In genomic region chr2:167058814-167059387, GRCm38 (mm10) we compare ENCODE assay signal across 19 mouse cellular contexts. TPM values are rescaled to one million over a fixed set of nuclear protein-coding genes. Genes with fewer than 3 reads are reported as not detected.
DNase-seq lines count a peak whose midpoint lies in the region; ATAC-seq and TF ChIP-seq lines count a peak whose summit lies in the region.
"Had no signal": no experiment of that assay in that cellular context is flagged by ENCODE, and none has a peak within 500 bp of the region (broad histone marks: within the 10 kb centered on the region; RNA-seq: fewer than 3 reads in every experiment).

No protein-coding gene starts in this region.

- peaks cover 3% of the 10 kb centered on the region for H3K4me1 ChIP-seq in heart, embryonic 11.5 days (ENCODE audit: control insufficient read depth, insufficient read depth, low read length)
- peaks cover 39% of the 10 kb centered on the region for H3K4me1 ChIP-seq in kidney, embryonic 16.5 days (ENCODE audit: insufficient read depth, low read length)
- H3K4me1 ChIP-seq in ES-E14 (ENCODE audit: control insufficient read depth in 2 of 2, insufficient read depth in 2 of 2, low read length in 2 of 2, poor library complexity in 1 of 2) = peaks cover 10 to 12% of the 10 kb centered on the region in 2 experiments
- peaks cover 29% of the 10 kb centered on the region for H3K4me1 ChIP-seq in liver, postnatal 0 days (ENCODE audit: insufficient read depth)
- peaks cover 7% of the 10 kb centered on the region for H3K4me1 ChIP-seq in forebrain, embryonic 11.5 days (replicated peaks; ENCODE audit: control insufficient read depth, insufficient read depth, low read length)

- H3K27ac ChIP-seq in heart, embryonic 11.5 days (ENCODE audit: low read depth, low read length) = peak overlapping the region; percentile 12; the same call in 1 of the 2 replicates
- peak overlapping the region; percentile 71 for H3K27ac ChIP-seq in kidney, embryonic 16.5 days (ENCODE audit: low read length)
- peak overlapping the region; percentile 80; the same call in 1 of the 2 replicates for H3K27ac ChIP-seq in ES-E14 (ENCODE audit: insufficient read depth, low read depth, low read length, poor library complexity, severe bottlenecking)
- H3K27ac ChIP-seq in liver, postnatal 0 days (ENCODE audit: low read depth) = peak overlapping the region; percentile 58
- H3K27ac ChIP-seq in forebrain, embryonic 11.5 days (ENCODE audit: low read depth, low read length) = no peak overlapping the region
- H3K27ac ChIP-seq: hindbrain, postnatal 0 days; neural tube, embryonic 15.5 days had no signal

- no peaks in the 10 kb centered on the region for H3K27me3 ChIP-seq in heart, embryonic 11.5 days (ENCODE audit: control insufficient read depth, insufficient read depth, low read length)
- H3K27me3 ChIP-seq in kidney, embryonic 16.5 days (ENCODE audit: insufficient read depth, low read length) = no peaks in the 10 kb centered on the region
- no peaks in the 10 kb centered on the region for H3K27me3 ChIP-seq in liver, postnatal 0 days (ENCODE audit: insufficient read depth, low read length)
- H3K27me3 ChIP-seq in forebrain, embryonic 11.5 days (ENCODE audit: control insufficient read depth, insufficient read depth, low read length) = no peaks in the 10 kb centered on the region
- H3K27me3 ChIP-seq: neural tube, embryonic 15.5 days had no signal

- no peak overlapping the region for H3K9ac ChIP-seq in heart, embryonic 11.5 days (ENCODE audit: low read depth, low read length)
- H3K9ac ChIP-seq in kidney, embryonic 16.5 days (replicated peaks; ENCODE audit: low read length) = no peak overlapping the region
- H3K9ac ChIP-seq in ES-E14 (ENCODE audit: insufficient read depth, low read depth, low read length, poor library complexity, severe bottlenecking) = no peak overlapping the region
- H3K9ac ChIP-seq in liver, postnatal 0 days (replicated peaks) = no peak overlapping the region; the same call in 1 of the 2 replicates
- H3K9ac ChIP-seq in forebrain, embryonic 11.5 days (ENCODE audit: low read length) = no peak overlapping the region
- H3K9ac ChIP-seq: lung, embryonic 14.5 days had no signal

- 61% methylated on average over 3 of the region's 3 CpGs for WGBS in heart, embryonic 11.5 days (ENCODE audit: insufficient replicate concordance)
- 52% methylated on average over 3 of the region's 3 CpGs for WGBS in kidney, embryonic 16.5 days
- WGBS in liver, postnatal 0 days (ENCODE audit: insufficient replicate concordance) = 73% methylated on average over 3 of the region's 3 CpGs
- 66% methylated on average over 3 of the region's 3 CpGs for WGBS in forebrain, embryonic 11.5 days

- H3K4me2 ChIP-seq in heart, embryonic 11.5 days = no peak overlapping the region
- 0 out of 2 replicates have a peak overlapping the region, but pooled peaks have one; percentile 24 for H3K4me2 ChIP-seq in kidney, embryonic 16.5 days (replicated peaks; ENCODE audit: low read depth, low read length)
- H3K4me2 ChIP-seq in liver, postnatal 0 days (ENCODE audit: low read depth, low read length) = peak overlapping the region; percentile 89
- no peak overlapping the region for H3K4me2 ChIP-seq in forebrain, embryonic 11.5 days (ENCODE audit: low read depth, low read length, severe bottlenecking)
- H3K4me2 ChIP-seq: lung, embryonic 14.5 days; neural tube, embryonic 15.5 days had no signal

- no peak for DNase-seq in heart, adult 9 months (ENCODE audit: low spot score in 2 of 2)
- no peak for DNase-seq in kidney, postnatal 36 days
- peak; percentile 77 for DNase-seq in ES-E14 (ENCODE audit: low read depth, low spot score)
- DNase-seq in liver, postnatal 0 days = no peak
- no peak for DNase-seq in embryo, embryonic 9.5 days (ENCODE audit: extremely low spot score)
- DNase-seq in forebrain, embryonic 11.5 days (ENCODE audit: low spot score) = no peak
- DNase-seq: cerebellum, adult 11-12 months; cerebellum, postnatal 25 days; midbrain, embryonic 14.5 days; right cerebral cortex, postnatal 25 days; thymus, postnatal 4 days had no signal

- ATAC-seq in heart, embryonic 11.5 days (replicated peaks; ENCODE audit: insufficient number of reproducible peaks, low FRiP score, low TSS enrichment) = no peak
- ATAC-seq in kidney, embryonic 16.5 days (ENCODE audit: low FRiP score, low TSS enrichment) = no peak
- no peak for ATAC-seq in liver, postnatal 0 days
- no peak for ATAC-seq in forebrain, embryonic 11.5 days (replicated peaks; ENCODE audit: low FRiP score)
- ATAC-seq: forebrain, embryonic 14.5 days; hindbrain, postnatal 0 days had no signal

- no peak for TF ChIP-seq CTCF in liver, postnatal 0 days (IDR thresholded peaks at IDR 0.05; ENCODE audit: low read depth)

- peaks cover 18% of the 10 kb centered on the region for H3K36me3 ChIP-seq in heart, embryonic 11.5 days (ENCODE audit: control insufficient read depth, insufficient read depth, low read length)
- peaks cover 37% of the 10 kb centered on the region for H3K36me3 ChIP-seq in kidney, embryonic 16.5 days (ENCODE audit: insufficient read depth, low read length)
- peaks cover 39% of the 10 kb centered on the region for H3K36me3 ChIP-seq in ES-E14 (ENCODE audit: control insufficient read depth, insufficient read depth, low read length, poor library complexity, severe bottlenecking)
- H3K36me3 ChIP-seq in liver, postnatal 0 days (replicated peaks; ENCODE audit: insufficient read depth, low read length) = peaks cover 53% of the 10 kb centered on the region
- peaks cover 8% of the 10 kb centered on the region; the same call in 1 of the 2 replicates for H3K36me3 ChIP-seq in forebrain, embryonic 11.5 days (ENCODE audit: control insufficient read depth, insufficient read depth, low read length)

- in situ Hi-C loops in ES-E14 (cut with MboI; ENCODE audit: low sequenced_read_pairs in 2 of 2, unreplicated experiment in 2 of 2) = no loop called here

- H3K9me3 ChIP-seq in heart, embryonic 11.5 days (replicated peaks; ENCODE audit: control insufficient read depth, low read length) = no peaks in the 10 kb centered on the region
- no peaks in the 10 kb centered on the region for H3K9me3 ChIP-seq in kidney, embryonic 16.5 days (ENCODE audit: low read length)
- H3K9me3 ChIP-seq in ES-E14 (ENCODE audit: control insufficient read depth, insufficient read depth, low read depth, low read length) = no peaks in the 10 kb centered on the region
- H3K9me3 ChIP-seq in liver, postnatal 0 days (ENCODE audit: low read length) = no peaks in the 10 kb centered on the region
- H3K9me3 ChIP-seq in forebrain, embryonic 11.5 days (ENCODE audit: control insufficient read depth, low read length) = no peaks in the 10 kb centered on the region
- H3K9me3 ChIP-seq: G1E; neural tube, embryonic 15.5 days had no signal

- no peak for TF ChIP-seq EP300 in liver, postnatal 0 days (IDR thresholded peaks at IDR 0.05; ENCODE audit: low read depth)

- no peak overlapping the region for H3K4me3 ChIP-seq in heart, embryonic 11.5 days (ENCODE audit: low read depth, low read length)
- no peak overlapping the region for H3K4me3 ChIP-seq in kidney, embryonic 16.5 days (ENCODE audit: low read length)
- H3K4me3 ChIP-seq in ES-E14 (ENCODE audit: insufficient read depth in 1 of 2, low read depth in 1 of 2, low read length in 2 of 2, poor library complexity in 1 of 2, severe bottlenecking in 1 of 2) = no peak overlapping the region
- H3K4me3 ChIP-seq in liver, postnatal 0 days (ENCODE audit: low read depth, low read length) = no peak overlapping the region
- H3K4me3 ChIP-seq in forebrain, embryonic 11.5 days (ENCODE audit: low read depth, low read length) = no peak overlapping the region
- H3K4me3 ChIP-seq: myocyte; neural tube, embryonic 15.5 days had no signal

TF ChIP-seq in ES-E14, 5 proteins besides CTCF, POLR2A, EP300 and RAD21:
- TF ChIP-seq ZNF384 (IDR thresholded peaks at IDR 0.05; ENCODE audit: low read depth, low read length) (peak; percentile 97), MAFK (IDR thresholded peaks at IDR 0.05; ENCODE audit: insufficient read depth, low read depth, low read length) (no peak), CHD2 (IDR thresholded peaks at IDR 0.05; ENCODE audit: low read depth, low read length) (0 out of 2 replicates have a peak, but pooled peaks have one; percentile 11)

RNA-seq across cellular contexts. Expression of gene Znfx1, which starts 3.9 kb away (rescaled TPM):
- 6.3 and 6.7 TPM in 2 replicates for polyA plus RNA-seq in heart, embryonic 11.5 days (2014; fragmentation: Nextera tagmentation; extraction: Ambion mirVana)
- 11.8 TPM in 2 replicates for polyA plus RNA-seq in kidney, embryonic 16.5 days (2015; fragmentation: Nextera tagmentation; extraction: Ambion mirVana)
- total RNA-seq in ES-E14 (2012; rRNA removed) = 15.3 and 15.9 TPM in 2 replicates
- 5.8 and 6.3 TPM in 2 replicates for polyA plus RNA-seq in liver, postnatal 0 days (2015; fragmentation: Nextera tagmentation; extraction: Ambion mirVana)
- polyA plus RNA-seq in forebrain, embryonic 11.5 days (2014; fragmentation: Nextera tagmentation; extraction: Ambion mirVana) = 6.0 and 7.4 TPM in 2 replicates

RNA-seq across cellular contexts. Expression of gene Ddx27, which starts 43.9 kb away (rescaled TPM):
- polyA plus RNA-seq in heart, embryonic 11.5 days (2014; fragmentation: Nextera tagmentation; extraction: Ambion mirVana) = 29.3 and 30.6 TPM in 2 replicates
- polyA plus RNA-seq in kidney, embryonic 16.5 days (2015; fragmentation: Nextera tagmentation; extraction: Ambion mirVana) = 57.6 and 59.2 TPM in 2 replicates
- 128 and 132 TPM in 2 replicates for total RNA-seq in ES-E14 (2012; rRNA removed)
- polyA plus RNA-seq in liver, postnatal 0 days (2015; fragmentation: Nextera tagmentation; extraction: Ambion mirVana) = 19.2 and 21.9 TPM in 2 replicates
- 56.8 and 60.3 TPM in 2 replicates for polyA plus RNA-seq in forebrain, embryonic 11.5 days (2014; fragmentation: Nextera tagmentation; extraction: Ambion mirVana)

Comparison
In these comparisons a context has a peak if more than half of its experiments do, and no peak if none do; other contexts are left out.
1. H3K4me2 ChIP-seq: peak in kidney, embryonic 16.5 days (single experiment) and liver, postnatal 0 days (single experiment); none in heart, embryonic 11.5 days (single experiment) and forebrain, embryonic 11.5 days (single experiment).